Mouse (Mus musculus): Measurements from ENCODE around the gene Tmem238.

DNA sequence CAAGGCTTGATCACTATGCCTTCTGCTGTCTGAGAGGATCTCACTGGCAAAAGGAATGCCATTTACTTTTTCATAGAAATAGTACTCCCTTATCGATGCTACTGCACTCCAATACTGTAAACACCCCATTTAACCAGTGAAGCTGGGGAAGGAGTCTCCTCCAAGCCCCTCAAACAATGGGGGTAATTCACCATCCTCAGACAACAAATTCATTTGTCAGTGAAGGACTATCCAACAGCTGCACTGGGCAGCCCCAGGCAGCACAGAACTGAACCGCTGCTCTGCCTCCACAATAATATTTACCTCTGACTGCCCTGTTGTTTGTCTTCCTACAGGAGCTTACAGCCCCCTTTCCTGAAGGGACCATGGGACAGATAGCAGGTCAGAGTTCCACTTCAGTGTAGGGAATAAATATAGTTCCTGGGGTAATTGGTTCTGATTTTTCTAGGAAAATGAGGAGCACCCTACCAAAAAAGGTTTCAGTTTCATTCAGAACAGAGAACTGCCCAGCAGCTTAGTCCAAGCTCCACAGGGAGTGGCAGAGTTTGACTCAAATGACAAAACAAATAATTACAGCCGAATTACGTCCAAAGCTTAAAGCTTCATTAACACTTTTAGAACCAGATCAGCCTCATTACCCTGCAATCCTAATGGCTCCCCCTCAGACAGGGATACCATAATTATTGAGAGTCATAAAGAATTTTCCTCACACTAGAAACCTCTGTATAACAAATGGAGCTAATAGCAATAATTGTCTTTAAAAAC is 24.3 kb downstream of the Tmem238 start:
- TF ChIP-seq CTCF (IDR thresholded peaks at IDR 0.05; ENCODE audit: low read depth) = no peak
- no peak for TF ChIP-seq EP300 (optimal IDR thresholded peaks at IDR 0.05)

Data from stomach, postnatal 0 days (tissue).